Mouse (Mus musculus) inflammation-experienced regulatory T-cells, adult 6 months (primary cell): ENCODE measurements around the gene Olfr374. TPM values are rescaled to one million over a fixed set of nuclear protein-coding genes. Genes with fewer than 3 reads are reported as not detected.

Experiments used
- ATAC-seq: one replicate; pipeline ENCODE4 v1.8.0; 2017
- polyA plus RNA-seq, 3 experiments: library from polyadenylated mRNA; unstranded; fragments of 100-300 nt; shearing (Covaris generic); gene quantifications; one replicate each; pipeline ENCODE4 v1.2.1; 2017

The Olfr374 gene
- polyA plus RNA-seq, 3 experiments from 2014 or later, result 0.08 to 0.72 (median 0.28) TPM

DNA sequence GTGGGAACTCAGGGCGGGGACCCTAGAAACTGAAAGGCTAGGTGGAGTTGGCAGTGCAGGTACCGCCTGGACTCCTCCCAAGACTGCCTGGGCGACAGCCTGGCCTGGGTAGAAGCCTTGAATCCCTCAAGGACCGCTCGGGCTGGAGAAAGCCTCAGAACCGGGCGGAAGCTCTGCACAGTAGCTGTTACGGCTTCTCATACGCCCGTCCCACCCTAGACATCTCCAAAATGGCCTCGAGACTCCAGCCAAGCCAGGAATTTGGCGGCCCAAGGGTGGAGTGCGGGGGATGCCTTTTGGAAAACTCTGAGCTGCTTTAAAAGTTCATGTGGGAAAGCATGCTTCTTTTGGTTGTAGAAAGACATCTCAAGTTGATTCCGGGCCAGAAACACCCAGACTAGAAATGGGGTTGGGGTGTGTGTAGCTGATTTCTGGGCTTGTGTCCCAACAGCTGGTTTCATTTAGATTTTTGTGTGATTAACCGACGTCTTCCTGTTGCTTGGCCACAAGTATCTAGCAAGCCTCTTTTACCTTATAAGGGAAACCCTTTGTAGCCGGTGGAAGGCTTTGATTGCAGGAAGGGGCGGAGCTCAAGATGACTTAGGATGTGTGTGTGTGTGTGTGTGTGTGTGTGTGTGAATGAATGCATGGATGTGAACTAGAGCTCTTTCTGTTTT lies 29.6 kb downstream of the Olfr374 start:
- ATAC-seq, result peak; percentile 86

DNA sequence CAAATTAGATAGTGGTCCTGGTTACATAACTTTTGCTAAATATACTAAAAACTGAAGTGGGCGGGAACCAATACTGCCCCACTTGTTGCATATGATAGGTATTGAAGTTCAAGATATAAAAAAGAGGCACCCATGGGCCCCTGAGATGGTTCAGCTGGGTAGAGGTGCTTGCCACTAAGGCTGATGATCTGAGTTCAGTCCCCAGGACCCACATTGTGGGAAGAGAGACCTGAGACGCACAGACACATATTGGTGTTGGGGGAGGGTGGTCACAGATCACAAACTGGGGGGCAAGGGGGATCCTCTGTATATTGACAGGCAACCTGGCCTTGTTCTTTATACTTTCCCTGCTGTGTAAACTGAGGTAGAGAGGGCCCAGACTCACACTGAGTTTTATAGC lies 30.6 kb downstream of the Olfr374 start:
- ATAC-seq, result no peak

DNA sequence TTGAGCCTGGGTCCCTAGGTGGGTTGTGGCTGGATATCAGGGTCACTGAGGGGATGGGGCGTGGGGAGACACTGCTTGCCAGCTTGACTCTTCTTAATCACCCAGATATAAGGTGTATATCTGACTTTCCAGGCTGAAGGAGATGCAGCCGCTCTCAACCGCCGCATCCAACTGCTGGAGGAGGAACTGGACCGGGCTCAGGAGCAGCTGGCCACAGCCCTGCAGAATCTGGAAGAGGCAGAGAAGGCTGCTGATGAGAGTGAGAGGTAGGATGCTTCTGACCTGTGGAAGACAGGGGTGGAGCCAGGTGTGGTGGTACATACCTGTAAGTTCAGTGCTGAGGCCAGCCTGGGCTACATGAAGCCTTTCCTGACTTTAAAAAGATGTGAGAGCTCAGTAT lies 31.6 kb downstream of the Olfr374 start:
- no peak for ATAC-seq

DNA sequence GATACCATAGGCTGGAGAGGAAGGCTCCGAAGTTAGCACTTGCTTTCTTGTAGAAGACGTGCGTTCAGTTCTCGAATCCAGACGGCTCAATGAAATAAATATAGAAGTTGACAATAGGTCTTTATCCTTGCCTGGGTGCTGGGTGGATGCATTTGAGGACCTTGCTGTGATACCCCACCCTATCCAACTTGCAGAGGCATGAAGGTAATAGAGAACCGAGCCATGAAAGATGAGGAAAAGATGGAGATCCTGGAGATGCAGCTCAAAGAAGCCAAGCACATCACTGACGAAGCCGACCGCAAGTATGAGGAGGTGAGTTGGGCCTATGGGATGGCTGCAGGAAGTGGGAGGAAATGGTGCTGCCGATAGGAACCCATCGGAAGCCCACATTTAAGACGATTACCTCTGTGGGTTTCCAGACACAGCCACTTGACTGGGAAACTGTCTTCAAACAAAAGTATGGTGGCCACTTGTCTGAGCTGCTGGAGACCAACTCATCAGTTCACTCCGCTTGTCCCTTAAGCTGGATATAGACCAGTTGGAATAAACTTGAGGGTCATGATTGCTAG lies 36.5 kb downstream of the Olfr374 start:
- no peak for ATAC-seq

DNA sequence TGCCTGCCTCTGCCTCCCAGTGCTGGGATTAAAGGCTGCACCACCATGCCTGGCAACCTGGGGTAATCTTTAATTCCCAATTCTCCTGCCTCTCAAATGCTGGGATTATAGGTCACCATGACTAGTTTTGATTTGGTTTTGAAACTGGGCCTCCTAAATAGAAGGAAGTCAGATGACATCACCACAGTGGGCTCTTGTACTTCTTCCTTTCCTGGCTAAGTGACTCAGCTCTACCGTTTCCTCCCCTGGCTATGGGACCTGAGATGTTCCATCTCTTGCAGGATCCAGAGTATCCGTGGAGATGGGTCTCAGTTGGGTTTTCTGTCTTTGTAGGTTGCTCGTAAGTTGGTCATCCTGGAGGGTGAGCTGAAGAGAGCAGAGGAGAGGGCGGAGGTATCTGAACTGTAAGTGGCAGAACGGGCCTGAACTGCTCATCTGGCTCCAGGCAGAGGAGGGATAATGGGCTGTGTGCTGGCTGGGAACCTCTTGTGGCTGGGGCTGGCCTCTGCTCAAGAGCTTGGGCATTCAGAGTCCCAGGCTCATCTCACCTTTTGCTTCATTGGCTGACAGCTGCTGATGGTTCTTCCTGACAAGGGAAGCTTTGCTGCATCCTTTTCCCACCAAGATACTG lies 37.6 kb downstream of the Olfr374 start:
- peak; percentile 10 for ATAC-seq

DNA sequence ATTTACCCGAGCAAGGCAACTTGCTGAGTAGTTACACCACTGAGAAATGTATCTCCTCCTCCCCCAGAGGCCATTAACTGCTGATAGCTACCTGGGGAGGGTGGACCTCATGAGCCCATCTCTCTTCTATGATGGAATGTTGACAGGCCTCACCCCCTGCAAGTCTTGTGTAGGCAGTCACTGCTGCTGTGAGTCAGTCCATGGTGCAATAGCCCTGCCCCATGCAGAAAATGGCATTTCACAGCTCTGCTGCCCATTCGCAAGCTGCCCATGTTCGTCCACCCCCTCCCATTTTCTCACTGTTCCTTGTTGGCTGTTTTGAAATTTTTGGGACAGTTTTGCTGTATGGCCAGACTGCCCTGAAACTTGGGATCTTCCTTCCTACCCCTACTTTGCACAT lies 38.7 kb downstream of the Olfr374 start:
- ATAC-seq, result no peak

DNA sequence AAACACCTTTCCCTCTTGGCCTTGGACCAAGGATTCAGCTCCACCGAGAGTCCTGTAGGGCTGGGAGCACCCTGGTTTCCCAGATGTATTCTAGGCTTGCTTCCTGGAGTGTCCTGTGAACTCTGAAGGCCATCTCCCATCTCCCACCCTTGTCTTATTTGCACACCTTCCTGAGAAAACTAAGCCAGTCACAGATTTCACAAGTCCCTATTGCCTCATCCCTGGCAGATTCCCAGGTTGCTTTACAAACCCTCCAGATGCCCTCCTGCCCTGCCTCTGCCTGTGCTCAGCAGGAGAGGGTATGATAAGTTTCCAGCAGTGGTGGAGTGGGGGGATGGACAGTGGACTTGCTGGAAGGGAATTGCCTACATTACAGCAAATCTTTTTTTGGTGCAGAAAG lies 39.2 kb downstream of the Olfr374 start:
- no peak for ATAC-seq

DNA sequence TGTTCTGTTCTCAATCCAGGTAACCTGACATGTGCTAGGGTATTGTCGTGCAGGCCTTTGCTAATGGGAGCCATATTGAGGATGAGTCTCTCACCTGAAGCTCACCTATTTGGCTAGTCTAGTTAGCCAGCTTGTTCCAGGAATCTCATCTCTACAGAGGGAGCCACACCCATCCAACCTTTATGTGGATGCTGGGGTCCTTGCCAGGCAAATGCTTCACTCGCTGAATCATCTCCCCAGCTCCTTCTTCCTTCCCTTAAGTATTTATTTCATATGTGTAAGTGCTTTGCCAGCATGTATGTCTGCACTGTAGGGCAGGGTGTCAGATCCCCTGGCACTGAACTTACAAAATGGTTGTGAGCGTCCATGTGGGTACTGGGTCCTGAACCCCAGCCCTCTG lies 39.7 kb downstream of the Olfr374 start:
- no peak for ATAC-seq

DNA sequence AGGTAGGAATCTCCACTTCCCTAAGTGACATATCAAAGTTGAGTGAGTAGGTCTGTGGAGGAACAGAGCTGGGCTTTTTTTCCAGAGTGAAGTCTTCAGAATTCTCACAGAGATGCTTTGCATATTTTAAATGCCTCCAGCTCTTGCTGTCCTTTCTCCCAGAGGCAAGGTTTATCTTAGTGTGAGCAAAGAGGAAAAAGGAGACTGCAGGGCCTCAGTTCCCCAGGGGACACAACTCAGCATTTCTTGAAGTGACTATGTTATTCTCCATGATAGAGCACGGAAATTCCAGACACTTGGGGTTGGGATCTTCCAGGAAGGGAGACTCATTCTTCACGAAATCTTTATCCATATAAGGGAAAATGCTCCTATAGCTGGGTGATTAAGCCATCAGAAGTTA lies 40.4 kb downstream of the Olfr374 start:
- ATAC-seq, result no peak

DNA sequence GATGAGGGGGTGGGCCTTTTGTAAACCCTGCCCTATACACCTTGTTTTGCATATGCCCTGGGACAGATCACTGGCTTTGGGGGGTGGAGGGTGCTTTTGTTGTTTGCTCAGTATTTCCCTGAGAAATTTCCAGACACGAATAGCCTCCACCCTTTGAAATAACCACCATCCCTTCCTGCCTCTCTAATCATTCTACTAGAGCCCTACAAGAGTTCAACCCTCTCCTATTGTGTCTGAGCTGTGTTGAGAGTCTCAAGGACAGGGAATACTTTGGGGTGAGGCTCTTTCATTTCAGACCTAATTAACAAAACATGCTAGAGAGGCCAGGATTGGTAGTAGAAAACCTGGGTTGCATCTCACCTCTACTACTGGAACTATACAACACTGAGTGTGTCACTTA lies 42.2 kb downstream of the Olfr374 start:
- no peak for ATAC-seq

DNA sequence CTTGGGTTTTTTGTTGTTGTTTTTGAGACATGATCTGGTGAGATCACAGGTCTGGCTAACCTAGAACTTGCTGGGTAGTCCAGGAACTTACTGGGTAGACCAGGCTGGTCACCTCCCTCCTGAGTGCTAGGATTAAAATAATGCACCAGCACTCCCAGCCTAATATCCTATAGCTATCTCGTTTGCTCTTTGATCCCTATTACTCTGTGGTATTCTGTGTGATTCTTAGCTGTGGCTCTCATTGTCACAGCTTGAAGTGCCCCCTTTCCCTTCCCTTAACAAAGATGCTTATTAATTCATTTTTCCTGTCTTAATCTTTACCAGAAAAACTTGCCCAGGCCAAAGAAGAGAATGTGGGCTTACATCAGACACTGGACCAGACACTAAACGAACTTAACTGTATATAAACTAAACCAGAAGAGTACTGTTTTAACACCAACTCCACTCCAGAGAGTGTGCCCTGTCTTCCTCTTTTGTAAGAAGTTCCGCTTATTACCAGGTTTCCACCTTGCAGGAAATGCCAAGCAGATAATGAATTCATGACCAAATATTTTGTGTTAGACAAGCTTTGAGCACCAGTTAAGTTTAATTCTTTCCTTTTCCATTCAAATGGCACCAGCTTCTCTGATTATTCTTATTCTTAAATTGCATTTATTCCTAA lies 44.7 kb downstream of the Olfr374 start:
- ATAC-seq, result no peak

DNA sequence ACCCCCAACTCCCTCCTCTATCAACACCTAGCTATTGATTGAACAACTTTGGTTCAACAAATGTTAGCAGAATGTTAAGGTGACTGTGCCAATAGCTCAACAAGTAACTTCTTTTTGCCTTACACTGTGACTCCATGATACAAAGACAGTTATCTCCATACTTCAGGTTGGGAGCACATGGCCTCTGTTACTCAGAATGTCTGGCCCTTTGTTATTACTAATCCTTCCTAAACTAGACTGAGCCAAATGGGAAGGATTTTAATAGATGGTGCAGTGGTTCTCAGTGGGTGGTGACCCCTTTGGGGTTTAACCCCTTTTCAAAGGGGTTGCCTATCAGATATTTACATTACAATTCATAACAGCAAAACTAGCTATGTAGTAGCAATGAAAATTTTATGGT lies 46.5 kb downstream of the Olfr374 start:
- no peak for ATAC-seq

DNA sequence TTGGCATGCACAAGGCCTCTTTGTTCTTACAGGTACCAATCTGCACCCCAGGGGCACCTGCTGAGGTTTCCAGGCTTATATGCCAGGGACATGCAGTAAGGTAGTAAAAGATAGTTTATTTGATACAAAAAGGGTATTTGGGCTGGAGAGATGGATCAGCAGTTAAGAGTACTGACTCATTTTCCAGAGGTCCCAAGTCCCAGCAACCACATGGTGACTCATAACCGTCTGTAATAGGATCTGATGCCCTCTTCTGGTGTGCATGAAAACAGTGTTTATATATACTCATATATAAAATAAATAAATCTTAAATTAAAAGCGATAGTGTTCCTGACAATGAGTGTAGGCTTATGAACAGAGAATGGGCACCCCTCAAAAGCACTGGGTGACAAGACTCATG lies 51.3 kb downstream of the Olfr374 start:
- no peak for ATAC-seq

DNA sequence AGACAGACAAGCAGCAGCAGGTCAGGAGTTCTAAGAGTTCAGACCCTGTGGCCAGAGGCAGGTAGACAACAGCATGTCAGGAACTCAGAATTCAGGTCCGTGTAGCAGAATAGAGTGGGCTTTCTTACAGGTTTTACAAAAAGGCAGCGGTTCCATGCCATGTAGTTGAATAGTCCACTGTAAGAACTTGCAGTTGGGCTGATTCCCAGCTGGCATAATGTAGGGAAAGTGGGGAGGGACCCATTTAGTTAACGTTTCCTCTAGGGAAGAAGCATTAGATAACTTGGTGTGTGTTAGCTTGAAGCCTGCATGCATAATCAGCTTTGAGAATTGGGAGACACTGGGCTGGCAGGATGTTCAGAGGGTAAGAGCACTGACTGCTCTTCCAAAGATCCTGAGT lies 51.9 kb downstream of the Olfr374 start:
- ATAC-seq, result no peak

DNA sequence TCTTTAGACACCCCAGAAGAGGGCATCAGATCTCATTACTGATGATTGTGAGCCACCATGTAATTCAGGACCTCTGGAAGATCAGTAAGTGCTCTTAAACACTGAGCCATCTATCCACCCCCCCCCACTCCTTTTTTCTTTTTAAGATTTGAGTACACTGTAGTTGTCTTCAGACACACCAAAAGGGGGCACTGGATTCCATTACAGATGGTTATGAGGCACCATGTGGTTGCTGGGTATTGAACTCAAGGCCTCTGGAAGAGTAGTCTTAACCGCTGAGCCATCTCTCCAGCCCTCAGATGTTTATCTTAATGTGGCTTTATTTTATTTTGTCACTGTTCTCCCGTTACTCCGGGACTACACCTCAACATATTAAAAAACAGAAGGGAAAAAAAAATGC lies 53.2 kb downstream of the Olfr374 start:
- no peak for ATAC-seq

DNA sequence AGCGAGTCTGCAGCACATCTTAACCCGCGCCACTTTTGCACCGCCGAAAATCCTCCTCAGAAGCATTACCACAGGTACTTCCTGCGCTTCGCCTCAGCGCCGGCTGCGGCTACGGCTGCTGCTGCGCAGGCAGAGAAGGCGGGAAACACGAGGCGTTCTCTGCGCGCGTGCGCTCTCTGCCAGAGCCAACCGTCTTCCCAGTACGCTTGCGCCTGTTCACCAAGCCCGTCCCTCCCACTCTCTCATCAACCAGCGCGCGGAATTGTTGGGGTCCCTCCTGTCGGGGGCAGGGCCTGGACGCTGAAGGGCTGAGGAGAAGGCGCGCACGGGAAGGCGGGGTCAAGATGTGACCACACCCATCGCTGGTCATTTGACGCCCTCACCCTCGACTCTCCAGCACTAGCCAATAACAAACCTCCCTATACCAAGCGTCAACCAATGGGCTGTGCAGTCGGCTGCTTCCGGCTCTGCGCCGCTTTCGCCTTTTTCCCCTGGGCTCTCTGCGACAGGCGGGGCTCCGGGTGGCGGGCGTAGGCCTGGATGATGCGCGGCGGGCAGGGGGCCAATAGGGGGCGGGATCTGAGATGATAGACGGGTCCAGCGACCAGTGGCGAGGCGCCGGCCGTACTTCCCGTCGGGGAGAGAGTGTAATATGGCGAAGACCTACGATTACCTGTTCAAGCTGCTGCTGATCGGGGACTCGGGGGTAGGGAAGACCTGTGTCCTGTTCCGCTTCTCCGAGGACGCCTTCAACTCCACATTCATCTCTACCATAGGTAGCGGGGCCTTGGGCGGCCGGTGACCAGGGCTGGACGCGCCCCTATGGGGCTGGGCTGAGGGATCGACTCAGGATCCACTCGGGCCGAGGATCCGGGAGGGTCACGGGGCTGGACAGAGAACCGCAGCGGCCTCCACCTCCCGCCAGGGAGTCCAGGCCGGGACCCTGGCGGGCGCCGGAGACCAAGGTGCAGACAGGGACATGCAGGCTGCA lies 54.2 kb downstream of the Olfr374 start, which contains the start of gene Rab8a:
Rab8a (plus strand) TSS at position 494 of the 991 bp plus-strand sequence.
- peak; percentile 89 for ATAC-seq

DNA sequence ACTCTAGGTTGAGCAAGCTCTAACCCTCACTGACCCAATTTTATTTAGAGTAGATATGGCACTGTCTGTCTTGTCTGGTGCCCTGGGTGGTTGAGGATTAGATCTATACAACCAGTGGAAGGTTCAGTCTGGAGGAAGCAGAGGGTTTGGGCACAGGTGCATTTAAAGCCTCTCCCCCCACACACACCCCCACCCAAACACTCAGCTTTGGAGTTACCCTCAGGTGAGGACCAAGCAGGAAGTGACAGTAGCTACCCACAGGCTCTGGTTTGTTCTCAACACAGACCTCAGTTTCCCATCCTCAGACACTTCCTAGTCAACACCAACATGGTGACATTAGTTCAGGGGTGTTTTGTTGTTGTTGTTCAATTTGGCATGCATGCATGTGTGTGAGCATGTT lies 56.0 kb downstream of the Olfr374 start:
- no peak for ATAC-seq

Other genes starting within 250 kb of the Olfr374 start
- gene Zfp709, start 225.0 kb upstream of the Olfr374 start, polyA plus RNA-seq, result 1 to 10 TPM; 4.1 to 5.5 (median 4.9) TPM
- 10 to 100 TPM in 1 of 3 experiments, 1 to 10 TPM in 2; 5.3 to 10.2 (median 6.1) TPM for gene Zfp882, start 198.4 kb upstream of the Olfr374 start, polyA plus RNA-seq
- gene Zfp617, start 198.4 kb upstream of the Olfr374 start, polyA plus RNA-seq, result 10 to 100 TPM; 22.2 to 23.1 (median 22.8) TPM
- gene Zfp961, start 156.0 kb upstream of the Olfr374 start, polyA plus RNA-seq, result 10 to 100 TPM; 24.4 to 30.1 (median 26.0) TPM
- 1 to 10 TPM; 1.2 to 2.4 (median 2.2) TPM for gene Cyp4f18, start 97.4 kb upstream of the Olfr374 start, polyA plus RNA-seq
- gene Olfr372, start 65.8 kb upstream of the Olfr374 start, polyA plus RNA-seq, result not detected
- gene Olfr373, start 23.9 kb upstream of the Olfr374 start, polyA plus RNA-seq, result under 1 TPM; 0.15 to 0.51 (median 0.46) TPM
- gene Tpm4, start 27.9 kb downstream of the Olfr374 start, polyA plus RNA-seq, result 100 to 1,000 TPM; 170 to 464 (median 172) TPM
- gene Rab8a, start 54.2 kb downstream of the Olfr374 start, polyA plus RNA-seq, result 100 to 1,000 TPM; 134 to 245 (median 197) TPM
- gene Hsh2d, start 82.6 kb downstream of the Olfr374 start, polyA plus RNA-seq, result 10 to 100 TPM; 23.8 to 30.8 (median 24.6) TPM
- gene Cib3, start 105.8 kb downstream of the Olfr374 start, polyA plus RNA-seq, result 1 to 10 TPM in 1 of 3 experiments, not detected in 2; 2.8 TPM
- not detected for gene Gm11034, start 106.6 kb downstream of the Olfr374 start, polyA plus RNA-seq
- gene Fam32a, start 112.7 kb downstream of the Olfr374 start, polyA plus RNA-seq, result 100 to 1,000 TPM in 2 of 3 experiments, 10 to 100 TPM in 1; 94.4 to 119 (median 103) TPM
- 100 to 1,000 TPM; 113 to 130 (median 120) TPM for gene Ap1m1, start 133.0 kb downstream of the Olfr374 start, polyA plus RNA-seq
- gene Gm10282, start 198.2 kb downstream of the Olfr374 start, polyA plus RNA-seq, result 100 to 1,000 TPM in 1 of 3 experiments, 10 to 100 TPM in 2; 20.4 to 115 (median 45.5) TPM
- gene Klf2, start 212.0 kb downstream of the Olfr374 start, polyA plus RNA-seq, result 10 to 100 TPM; 21.0 to 28.1 (median 24.3) TPM